Mouse (Mus musculus) c-Kit-negative CD71-positive TER-119-positive erythroid progenitor cells, embryonic 14.5 days (primary cell): Measurements from ENCODE around the gene Kcnq1.

Experiments
- DNase-seq: peaks from one replicate; pipeline ENCODE4 v3.0.0-alpha.2; 2013; ENCODE audit warnings: low read depth, low spot score

Gene Kcnq1

GRCm38 (mm10) chr7:143106062-143106461 lies at the start of gene Kcnq1:
Gene Kcnq1 (plus strand): TSS chr7:143106362.
- no peak for DNase-seq

- no peak for DNase-seq
These were observed 49.1 kb upstream of the Kcnq1 start for GRCm38 (mm10) chr7:143057023-143057422.

GRCm38 (mm10) chr7:143057667-143058220 lies 48.4 kb upstream of the Kcnq1 start:
- no peak for DNase-seq

GRCm38 (mm10) chr7:143058221-143058697 lies 47.9 kb upstream of the Kcnq1 start:
- DNase-seq = no peak

- no peak for DNase-seq
These were observed 46.8 kb upstream of the Kcnq1 start for GRCm38 (mm10) chr7:143059202-143059870.

GRCm38 (mm10) chr7:143062704-143063103 lies 43.5 kb upstream of the Kcnq1 start:
- DNase-seq = no peak

- DNase-seq = no peak
These were observed 41.9 kb upstream of the Kcnq1 start for GRCm38 (mm10) chr7:143064226-143064625.

GRCm38 (mm10) chr7:143065692-143066091 lies 40.5 kb upstream of the Kcnq1 start:
- no peak for DNase-seq

- no peak for DNase-seq
These were observed 38.7 kb upstream of the Kcnq1 start for GRCm38 (mm10) chr7:143067469-143067868.

GRCm38 (mm10) chr7:143067897-143068296 lies 38.3 kb upstream of the Kcnq1 start:
- no peak for DNase-seq

GRCm38 (mm10) chr7:143068316-143068881 lies 37.8 kb upstream of the Kcnq1 start:
- DNase-seq = no peak

GRCm38 (mm10) chr7:143068882-143069591 lies 37.1 kb upstream of the Kcnq1 start, which contains the start of gene Tssc4:
Gene Tssc4 (plus strand): TSS chr7:143069249.
- peak; percentile 92 for DNase-seq

- no peak for DNase-seq
These were observed 36.3 kb upstream of the Kcnq1 start for GRCm38 (mm10) chr7:143069751-143070400.

GRCm38 (mm10) chr7:143070506-143071070 lies 35.6 kb upstream of the Kcnq1 start:
- no peak for DNase-seq

- no peak for DNase-seq
These were observed 33.6 kb upstream of the Kcnq1 start for GRCm38 (mm10) chr7:143072605-143073004.

GRCm38 (mm10) chr7:143073086-143073485 lies 33.1 kb upstream of the Kcnq1 start:
- DNase-seq = no peak

GRCm38 (mm10) chr7:143075394-143075793 lies 30.8 kb upstream of the Kcnq1 start:
- DNase-seq = no peak

- DNase-seq = no peak
These were observed 28.8 kb upstream of the Kcnq1 start for GRCm38 (mm10) chr7:143077351-143077750.

GRCm38 (mm10) chr7:143082024-143082423 lies 24.1 kb upstream of the Kcnq1 start:
- DNase-seq = no peak

- no peak for DNase-seq
These were observed 22.5 kb upstream of the Kcnq1 start for GRCm38 (mm10) chr7:143083708-143084107.

GRCm38 (mm10) chr7:143086366-143086765 lies 19.8 kb upstream of the Kcnq1 start:
- DNase-seq = no peak
